Mouse (Mus musculus) E14TG2a.4 (cell line): ENCODE data around the gene Nf2.

Source experiments
- H3K27me3 ChIP-seq: 2 replicates; pipeline ENCODE4 v1.6.1; 2014; ENCODE audit warnings: low read length, control low read depth; ENCODE audit not compliant: insufficient read depth
- H3K36me3 ChIP-seq: 2 replicates; pipeline ENCODE4 v1.6.1; 2014; ENCODE audit warnings: low read length, control low read depth; ENCODE audit not compliant: insufficient read depth
- H3K4me1 ChIP-seq: replicated peaks from 2 replicates; pipeline ENCODE4 v1.6.1; 2014; ENCODE audit warnings: low read depth, low read length, control low read depth
- H3K4me3 ChIP-seq: replicated peaks from 2 replicates; pipeline ENCODE4 v1.5.1; 2014; ENCODE audit warnings: mild to moderate bottlenecking, low read length
- H3K9me3 ChIP-seq: 2 replicates; pipeline ENCODE4 v1.6.1; 2014; ENCODE audit warnings: low read length, control low read depth
- CTCF ChIP-seq: conservative IDR thresholded peaks from 2 replicates; pipeline ENCODE4 v1.5.1; 2014; ENCODE audit warnings: low read length
- NANOG ChIP-seq: IDR thresholded peaks from 2 replicates; pipeline ENCODE4 v1.6.1; 2014; ENCODE audit warnings: borderline replicate concordance, low read length, mixed read lengths
- POU5F1 ChIP-seq: IDR thresholded peaks from 2 replicates; pipeline ENCODE4 v1.6.1; 2014; ENCODE audit warnings: low read length, borderline replicate concordance

Gene Nf2

GRCm38 (mm10) chr11:4850404-4850803 lies 1.1 kb upstream of the Nf2 start:
- peaks cover 9% of the 10 kb centered on the region for H3K9me3 ChIP-seq

GRCm38 (mm10) chr11:4848483-4849248 lies 670 bp downstream of the Nf2 start:
- TF ChIP-seq CTCF (no peak), NANOG (no peak), POU5F1 (no peak)
- Histone ChIP-seq H3K4me1 (peaks cover 34% of the 10 kb centered on the region), H3K27me3 (no peaks in the 10 kb centered on the region), H3K4me3 (peak overlapping the region; percentile 99), H3K36me3 (peaks cover 15% of the 10 kb centered on the region), H3K9me3 (peaks cover 9% of the 10 kb centered on the region)

More at GRCm38 (mm10) chr11:4850404-4850803, 1.1 kb upstream of the Nf2 start:
- peaks cover 15% of the 10 kb centered on the region for H3K36me3 ChIP-seq
- H3K27me3 ChIP-seq = no peaks in the 10 kb centered on the region
- peaks cover 46% of the 10 kb centered on the region for H3K4me1 ChIP-seq
- TF ChIP-seq NANOG = no peak
- no peak for TF ChIP-seq CTCF
- TF ChIP-seq POU5F1 = no peak
- peak overlapping the region; percentile 73 for H3K4me3 ChIP-seq

- TF ChIP-seq CTCF (no peak), NANOG (no peak), POU5F1 (no peak)
- H3K4me1 ChIP-seq = peaks cover 25% of the 10 kb centered on the region
- H3K9me3 ChIP-seq = no peaks in the 10 kb centered on the region
- H3K36me3 ChIP-seq = peaks cover 4% of the 10 kb centered on the region; the same call in 1 of the 2 replicates
- no peak overlapping the region for H3K4me3 ChIP-seq
- H3K27me3 ChIP-seq = no peaks in the 10 kb centered on the region
These were observed 8.3 kb downstream of the Nf2 start for GRCm38 (mm10) chr11:4840942-4841526.

GRCm38 (mm10) chr11:4838235-4838634 lies 11.1 kb downstream of the Nf2 start:
- H3K4me3 ChIP-seq = no peak overlapping the region
- H3K9me3 ChIP-seq = no peaks in the 10 kb centered on the region
- H3K36me3 ChIP-seq = no peaks in the 10 kb centered on the region; the same call in 1 of the 2 replicates
- no peak for TF ChIP-seq NANOG
- TF ChIP-seq CTCF = no peak
- no peak for TF ChIP-seq POU5F1
- H3K4me1 ChIP-seq = peaks cover 31% of the 10 kb centered on the region
- no peaks in the 10 kb centered on the region for H3K27me3 ChIP-seq

- Histone ChIP-seq H3K36me3 (no peaks in the 10 kb centered on the region; the same call in 1 of the 2 replicates), H3K4me1 (peaks cover 32% of the 10 kb centered on the region), H3K9me3 (no peaks in the 10 kb centered on the region), H3K4me3 (no peak overlapping the region), H3K27me3 (no peaks in the 10 kb centered on the region)
- TF ChIP-seq POU5F1 = no peak
- TF ChIP-seq CTCF = no peak
- TF ChIP-seq NANOG = no peak
These were observed 12.0 kb downstream of the Nf2 start for GRCm38 (mm10) chr11:4837342-4837741.

GRCm38 (mm10) chr11:4836755-4837154 lies 12.6 kb downstream of the Nf2 start:
- Histone ChIP-seq H3K36me3 (no peaks in the 10 kb centered on the region; the same call in 1 of the 2 replicates), H3K4me1 (peaks cover 32% of the 10 kb centered on the region), H3K4me3 (no peak overlapping the region), H3K27me3 (no peaks in the 10 kb centered on the region), H3K9me3 (no peaks in the 10 kb centered on the region)
- no peak for TF ChIP-seq POU5F1
- peak; percentile 39 for TF ChIP-seq CTCF
- TF ChIP-seq NANOG = no peak

GRCm38 (mm10) chr11:4835436-4835835 lies 13.9 kb downstream of the Nf2 start:
- Histone ChIP-seq H3K36me3 (peaks cover 1% of the 10 kb centered on the region), H3K4me3 (no peak overlapping the region), H3K9me3 (no peaks in the 10 kb centered on the region), H3K27me3 (no peaks in the 10 kb centered on the region), H3K4me1 (peaks cover 32% of the 10 kb centered on the region)
- TF ChIP-seq POU5F1 (no peak), CTCF (no peak), NANOG (no peak)

GRCm38 (mm10) chr11:4833295-4833939 lies 15.9 kb downstream of the Nf2 start:
- peaks cover 27% of the 10 kb centered on the region for H3K4me1 ChIP-seq
- H3K27me3 ChIP-seq = no peaks in the 10 kb centered on the region
- no peaks in the 10 kb centered on the region for H3K9me3 ChIP-seq
- TF ChIP-seq NANOG = no peak
- TF ChIP-seq POU5F1 = no peak
- no peak for TF ChIP-seq CTCF
- no peak overlapping the region for H3K4me3 ChIP-seq
- H3K36me3 ChIP-seq = peaks cover 19% of the 10 kb centered on the region
